Mouse (Mus musculus) spleen, adult 2 months (tissue): ENCODE data around the gene Tcf7l2.

Source experiments
- CTCF ChIP-seq: fragments of 200-500 bp; IDR thresholded peaks from 2 replicates; pipeline ENCODE4 v1.5.1; 2011; ENCODE audit warnings: mild to moderate bottlenecking, inconsistent platforms; ENCODE audit not compliant: insufficient read depth, insufficient read length, insufficient replicate concordance; ENCODE audit errors: extremely low read depth
- POLR2A ChIP-seq: fragments of 200-500 bp; IDR thresholded peaks from 2 replicates; pipeline ENCODE4 v1.6.1; 2011; ENCODE audit warnings: low read depth, low read length, inconsistent platforms

- no peak for TF ChIP-seq POLR2A
- no peak for TF ChIP-seq CTCF
These were observed 90.5 kb downstream of the Tcf7l2 start for GRCm38 (mm10) chr19:55832122-55832521.
